Mouse (Mus musculus) liver, embryonic 14.5 days (tissue): ENCODE results near the gene Krtap19-3.

Source experiments
- CTCF ChIP-seq: IDR thresholded peaks from 2 replicates; pipeline ENCODE4 v1.5.1; 2016; ENCODE audit warnings: antibody characterized with exemption, low read depth, control low read depth
- EP300 ChIP-seq: IDR thresholded peaks from 2 replicates; pipeline ENCODE4 v1.6.1; 2016; ENCODE audit warnings: antibody characterized with exemption, low read depth

DNA sequence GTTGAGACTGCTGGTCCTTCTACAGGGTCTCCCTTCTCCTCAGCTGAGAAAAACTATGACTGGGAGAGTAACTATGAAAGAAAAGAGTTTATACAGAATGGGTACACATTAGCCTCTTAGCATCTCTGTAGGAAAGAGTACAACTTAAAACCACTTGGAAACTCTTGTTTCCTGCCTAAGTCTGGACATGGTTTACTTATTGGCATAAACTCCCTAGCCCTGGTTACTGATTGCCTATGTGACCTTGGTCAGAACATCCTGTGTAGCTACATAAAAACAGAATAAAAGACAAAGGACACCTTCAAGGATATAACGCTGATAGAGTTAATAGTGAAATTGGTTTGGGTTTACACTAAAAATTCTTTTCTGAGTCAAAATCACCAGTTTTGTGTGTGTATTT is 30.5 kb downstream of the Krtap19-3 start:
- no peak for TF ChIP-seq CTCF
- no peak for TF ChIP-seq EP300
